Mouse (Mus musculus) heart, postnatal 36 days (tissue): ENCODE data around the gene Cabp2. TPM values are rescaled to one million over a fixed set of nuclear protein-coding genes. Genes with fewer than 3 reads are reported as not detected.
"Not testable (repeated sequence)": the region's sequence is repeated elsewhere in the genome, so short reads cannot be mapped to it uniquely, and the experiment has no call there.

Source experiments
- DNase-seq, 2 experiments: peaks; one replicate each; pipeline ENCODE4 v3.0.0; 2021 to 2022
- intact Hi-C: fragments of 180-260 bp; cut with DNase I; formaldehyde crosslinking; loops from one replicate; pipeline ENCODE4 v1.15.1; 2025
- total RNA-seq, 2 experiments: library from RNA; stranded (reverse); gene quantifications; 2 replicates each; pipeline ENCODE4 v1.2.3; 2021

Cabp2 gene
- not detected for total RNA-seq

- intact Hi-C loops, result no loop called here
- DNase-seq, result no peak
Measured at GRCm38 (mm10) chr19:4081394-4081793, at the start of gene Cabp2. Gene Cabp2 (plus strand): TSS chr19:4081578.

- DNase-seq, result no peak
- intact Hi-C loops, result no loop called here
Measured at GRCm38 (mm10) chr19:4032668-4033067, 48.7 kb upstream of the Cabp2 start.

GRCm38 (mm10) chr19:4033298-4033697, 48.1 kb upstream of the Cabp2 start:
- intact Hi-C loops, result no loop called here
- no peak for DNase-seq

- no peak for DNase-seq
- intact Hi-C loops, result no loop called here
Measured at GRCm38 (mm10) chr19:4033742-4034141, 47.6 kb upstream of the Cabp2 start.

- DNase-seq, result no peak
- intact Hi-C loops, result no loop called here
Measured at GRCm38 (mm10) chr19:4036327-4037045, 44.9 kb upstream of the Cabp2 start.

GRCm38 (mm10) chr19:4037154-4037787, 44.1 kb upstream of the Cabp2 start:
- intact Hi-C loops, DNase-seq: not testable (repeated sequence)

- intact Hi-C loops, result no loop called here
Measured at GRCm38 (mm10) chr19:4037788-4038232, 43.6 kb upstream of the Cabp2 start, which contains the start of gene Gstp1. Gene Gstp1 (minus strand): TSS chr19:4037985.

GRCm38 (mm10) chr19:4040941-4041340, 40.4 kb upstream of the Cabp2 start:
- DNase-seq, intact Hi-C loops: not testable (repeated sequence)

More at GRCm38 (mm10) chr19:4037788-4038232, 43.6 kb upstream of the Cabp2 start, which contains the start of gene Gstp1:
- peak; percentile 91 to 92 for DNase-seq

- DNase-seq, intact Hi-C loops: not testable (repeated sequence)
Measured at GRCm38 (mm10) chr19:4041500-4041899, 39.9 kb upstream of the Cabp2 start.

GRCm38 (mm10) chr19:4042124-4042523, 39.3 kb upstream of the Cabp2 start:
- intact Hi-C loops, result no loop called here
- DNase-seq, result peak in 1 of 2 experiments; percentile 43

- intact Hi-C loops, DNase-seq: not testable (repeated sequence)
Measured at GRCm38 (mm10) chr19:4044109-4044508, 37.3 kb upstream of the Cabp2 start.

GRCm38 (mm10) chr19:4045966-4046865, 35.2 kb upstream of the Cabp2 start, which contains the start of gene Gstp2:
Gene Gstp2 (minus strand): TSS chr19:4046023.
- DNase-seq, result peak; percentile 74 to 79
- intact Hi-C loops, result no loop called here

GRCm38 (mm10) chr19:4046866-4047254, 34.5 kb upstream of the Cabp2 start:
- intact Hi-C loops, result no loop called here

GRCm38 (mm10) chr19:4047859-4048258, 33.5 kb upstream of the Cabp2 start:
- DNase-seq, result peak; percentile 79 to 87
- intact Hi-C loops, result loop anchor here (1.0 kb wide), 1 partner anchor 29 kb away; no protein-coding TSS in a partner anchor

More at GRCm38 (mm10) chr19:4046866-4047254, 34.5 kb upstream of the Cabp2 start:
- DNase-seq, result no peak

GRCm38 (mm10) chr19:4049069-4049468, 32.3 kb upstream of the Cabp2 start:
- DNase-seq, intact Hi-C loops: not testable (repeated sequence)

GRCm38 (mm10) chr19:4051016-4051415, 30.4 kb upstream of the Cabp2 start:
- DNase-seq, result no peak
- intact Hi-C loops, result no loop called here

- intact Hi-C loops, result loop anchor here (2.0 kb wide), 1 partner anchor 177 kb away; no protein-coding TSS in a partner anchor
- peak; percentile 72 to 83 for DNase-seq
Measured at GRCm38 (mm10) chr19:4051741-4052515, 29.4 kb upstream of the Cabp2 start.

GRCm38 (mm10) chr19:4052516-4053030, 28.8 kb upstream of the Cabp2 start:
- no peak for DNase-seq
- intact Hi-C loops, result loop anchor here (2.0 kb wide), 1 partner anchor 176 kb away; no protein-coding TSS in a partner anchor

- intact Hi-C loops, result no loop called here
- no peak for DNase-seq
Measured at GRCm38 (mm10) chr19:4054613-4055012, 26.8 kb upstream of the Cabp2 start.
